Mouse (Mus musculus) ES-E14 (cell line): ENCODE results near the gene Eef1a2. TPM values are rescaled to one million over a fixed set of nuclear protein-coding genes. Genes with fewer than 3 reads are reported as not detected.
A peak's percentile ranks its signal among the peaks of the same experiment; 100 is the strongest.
"Not testable (repeated sequence)": the region's sequence is repeated elsewhere in the genome, so short reads cannot be mapped to it uniquely, and the experiment has no call there.

ENCODE experiments used
- DNase-seq: peaks from one replicate; pipeline ENCODE4 v3.0.0-alpha.2; 2013; ENCODE audit warnings: low read depth, low spot score
- H3K27ac ChIP-seq: 2 replicates; pipeline ENCODE4 v1.5.1; 2012; ENCODE audit warnings: low read depth, mild to moderate bottlenecking, low read length, moderate library complexity, mixed read lengths; ENCODE audit not compliant: poor library complexity, insufficient read depth, severe bottlenecking
- H3K36me3 ChIP-seq: 2 replicates; pipeline ENCODE4 v1.6.1; 2012; ENCODE audit warnings: mild to moderate bottlenecking, low read length, moderate library complexity, mixed read lengths; ENCODE audit not compliant: control insufficient read depth, poor library complexity, insufficient read depth, severe bottlenecking
- H3K4me1 ChIP-seq, 2 experiments: fragments of 150-350 bp in 1 of 2; sonication (generic) in 1 of 2; 2 replicates each; pipeline ENCODE4 v1.6.1; 2012; ENCODE audit warnings: low read length in 2 of 2, mild to moderate bottlenecking in 1 of 2, mixed read lengths in 1 of 2; ENCODE audit not compliant: control insufficient read depth in 2 of 2, insufficient read depth in 2 of 2, poor library complexity in 1 of 2
- H3K4me3 ChIP-seq, 2 experiments: fragments of 150-350 bp in 1 of 2; sonication (generic) in 1 of 2; 2 replicates each; pipeline ENCODE4 v1.5.1; 2012; ENCODE audit warnings: low read length in 2 of 2, low read depth in 1 of 2, mild to moderate bottlenecking in 1 of 2, mixed read lengths in 1 of 2; ENCODE audit not compliant: insufficient read depth in 1 of 2, poor library complexity in 1 of 2, severe bottlenecking in 1 of 2
- H3K9ac ChIP-seq: 2 replicates; pipeline ENCODE4 v1.6.1; 2012; ENCODE audit warnings: low read depth, mild to moderate bottlenecking, low read length, mixed read lengths; ENCODE audit not compliant: poor library complexity, insufficient read depth, severe bottlenecking
- H3K9me3 ChIP-seq: fragments of 150-350 bp; sonication (generic); 2 replicates; pipeline ENCODE4 v1.6.1; 2012; ENCODE audit warnings: low read depth, mild to moderate bottlenecking, low read length; ENCODE audit not compliant: control insufficient read depth, insufficient read depth
- CHD2 ChIP-seq: IDR thresholded peaks from 2 replicates; pipeline ENCODE4 v1.6.1; 2014; ENCODE audit warnings: mild to moderate bottlenecking, low read depth, low read length, inconsistent platforms
- HCFC1 ChIP-seq: IDR thresholded peaks from 2 replicates; pipeline ENCODE4 v1.6.1; 2012; ENCODE audit warnings: low read length, inconsistent platforms, borderline replicate concordance; ENCODE audit not compliant: insufficient read depth
- MAFK ChIP-seq: IDR thresholded peaks from 2 replicates; pipeline ENCODE4 v1.6.1; 2014; ENCODE audit warnings: mild to moderate bottlenecking, low read depth, low read length, inconsistent platforms; ENCODE audit not compliant: insufficient read depth
- ZC3H11A ChIP-seq: IDR thresholded peaks from 2 replicates; pipeline ENCODE4 v1.6.1; 2012; ENCODE audit warnings: low read depth, mild to moderate bottlenecking, inconsistent platforms, low read length, borderline replicate concordance
- ZNF384 ChIP-seq: IDR thresholded peaks from 2 replicates; pipeline ENCODE4 v1.6.1; 2012; ENCODE audit warnings: low read depth, low read length, inconsistent platforms
- in situ Hi-C, 2 experiments: fragments of 600-800 bp; cut with MboI; formaldehyde crosslinking; loops; one replicate each; pipeline ENCODE4 v1.15.1; 2025; ENCODE audit warnings: low sequenced_read_pairs in 2 of 2, inconsistent platforms in 1 of 2; ENCODE audit not compliant: unreplicated experiment in 2 of 2
- total RNA-seq: library from RNA; depleted of rRNA; stranded (reverse); fragments of 300-350 nt; gene quantifications from 2 replicates; pipeline ENCODE4 v1.2.3, GENCODE M21; 2012

Eef1a2 gene
- total RNA-seq, 1 experiment = 0.76 TPM

- H3K36me3 ChIP-seq = no peaks in the 10 kb centered on the region
- no peak for DNase-seq
- no peak overlapping the region for H3K9ac ChIP-seq
- H3K4me3 ChIP-seq = no peak overlapping the region
- H3K9me3 ChIP-seq = no peaks in the 10 kb centered on the region
- in situ Hi-C loops = no loop called here
- H3K4me1 ChIP-seq = peaks cover 0 to 4% of the 10 kb centered on the region in 2 experiments; a peak in 1 of 4 replicates
- no peak overlapping the region for H3K27ac ChIP-seq
- TF ChIP-seq MAFK = no peak
- no peak for TF ChIP-seq CHD2
- TF ChIP-seq HCFC1 = no peak
- TF ChIP-seq ZC3H11A = no peak
- TF ChIP-seq ZNF384 = no peak
Observed at GRCm38 (mm10) chr2:181201606-181202005, 44.8 kb upstream of the Eef1a2 start.

GRCm38 (mm10) chr2:181196628-181197300, 40.0 kb upstream of the Eef1a2 start:
- no peaks in the 10 kb centered on the region for H3K36me3 ChIP-seq
- no peaks in the 10 kb centered on the region for H3K4me1 ChIP-seq
- H3K4me3 ChIP-seq = no peak overlapping the region
- no peak for DNase-seq
- in situ Hi-C loops = no loop called here
- no peaks in the 10 kb centered on the region for H3K9me3 ChIP-seq
- no peak for TF ChIP-seq MAFK
- TF ChIP-seq HCFC1 = no peak
- no peak for TF ChIP-seq ZC3H11A
- no peak for TF ChIP-seq ZNF384
- no peak for TF ChIP-seq CHD2
- no peak overlapping the region for H3K27ac ChIP-seq
- H3K9ac ChIP-seq = no peak overlapping the region

GRCm38 (mm10) chr2:181193044-181193443, 36.2 kb upstream of the Eef1a2 start:
- no peak for DNase-seq
- in situ Hi-C loops = no loop called here
- Histone ChIP-seq H3K4me3 (no peak overlapping the region), H3K9ac (no peak overlapping the region), H3K4me1 (peaks cover 2 to 4% of the 10 kb centered on the region in 2 experiments; a peak in 2 of 4 replicates), H3K36me3 (peaks cover 6% of the 10 kb centered on the region; the same call in 1 of the 2 replicates), H3K9me3 (no peaks in the 10 kb centered on the region), H3K27ac (no peak overlapping the region)
- TF ChIP-seq HCFC1 (no peak), ZNF384 (no peak), MAFK (no peak), CHD2 (no peak), ZC3H11A (no peak)

GRCm38 (mm10) chr2:181191936-181192335, 35.1 kb upstream of the Eef1a2 start:
- in situ Hi-C loops = no loop called here
- H3K4me1 ChIP-seq = peaks cover 2 to 4% of the 10 kb centered on the region in 2 experiments; a peak in 2 of 4 replicates
- H3K27ac ChIP-seq = peak overlapping the region; percentile 7; the same call in 1 of the 2 replicates
- no peak for TF ChIP-seq MAFK
- no peak for TF ChIP-seq CHD2
- no peak for TF ChIP-seq ZNF384
- TF ChIP-seq ZC3H11A = no peak
- no peak for TF ChIP-seq HCFC1
- DNase-seq = no peak
- no peak overlapping the region for H3K4me3 ChIP-seq
- H3K36me3 ChIP-seq = peaks cover 6% of the 10 kb centered on the region; the same call in 1 of the 2 replicates
- no peak overlapping the region for H3K9ac ChIP-seq
- H3K9me3 ChIP-seq = no peaks in the 10 kb centered on the region

GRCm38 (mm10) chr2:181191385-181191784, 34.6 kb upstream of the Eef1a2 start:
- H3K9ac ChIP-seq, H3K4me3 ChIP-seq, in situ Hi-C loops: not testable (repeated sequence)

More at GRCm38 (mm10) chr2:181191385-181191784, 34.6 kb upstream of the Eef1a2 start:
- H3K36me3 ChIP-seq, H3K27ac ChIP-seq, H3K4me1 ChIP-seq, H3K9me3 ChIP-seq, DNase-seq: not testable (repeated sequence)
